In the genomic region with DNA sequence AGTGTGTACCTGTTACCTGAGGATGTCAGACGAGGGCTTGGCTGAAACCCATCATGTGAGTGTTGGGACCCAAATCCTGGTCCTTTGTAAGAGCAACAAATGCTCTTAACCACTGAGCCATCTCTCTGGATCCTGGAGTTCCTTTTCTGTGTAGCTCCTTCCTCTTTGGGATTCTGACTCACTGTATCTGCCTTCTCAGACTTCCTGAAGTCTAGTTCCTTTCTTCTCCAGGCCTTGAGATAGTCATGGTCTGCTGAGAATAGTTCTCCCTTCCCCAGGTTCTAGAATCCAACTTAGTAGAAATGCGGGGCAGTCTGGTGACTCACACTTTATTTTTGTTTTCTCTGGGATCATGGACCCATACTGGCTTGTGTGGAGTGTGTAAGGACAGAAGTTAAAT, we compare ENCODE assay signal across 28 mouse cellular contexts. TPM values are rescaled to one million over a fixed set of nuclear protein-coding genes. Genes with fewer than 3 reads are reported as not detected.
DNase-seq lines count a peak whose midpoint lies in the region; TF ChIP-seq lines count a peak whose summit lies in the region.
"Had no signal": no experiment of that assay in that cellular context is flagged by ENCODE, and none has a peak within 500 bp of the region (broad histone marks: within the 10 kb centered on the region; RNA-seq: fewer than 3 reads in every experiment).

No protein-coding gene starts in this region.

- no peaks in the 10 kb centered on the region for H3K79me2 ChIP-seq in macrophage (ENCODE audit: inconsistent target)

- no peak for TF ChIP-seq CTCF in bone marrow macrophage, adult 2 months (IDR thresholded peaks at IDR 0.05; ENCODE audit: low read depth, low read length)

- no peak for TF ChIP-seq POLR2A in bone marrow macrophage, adult 2 months (IDR thresholded peaks at IDR 0.05; ENCODE audit: borderline replicate concordance, low read depth, low read length)

- whole genome bisulfite sequencing in macrophage (ENCODE audit: missing documents), result 11% methylated on average over 2 of the region's 2 CpGs

- H3K4me1 ChIP-seq in bone marrow macrophage, adult 2 months (ENCODE audit: control insufficient read depth, insufficient read depth, low read length), result peaks cover 44% of the 10 kb centered on the region
- H3K4me1 ChIP-seq: embryonic facial prominence, embryonic 15.5 days; heart, embryonic 12.5 days; hindbrain, embryonic 15.5 days had no signal

- H3K36me3 ChIP-seq in macrophage (ENCODE audit: inconsistent target), result no peaks in the 10 kb centered on the region
- H3K36me3 ChIP-seq: embryonic facial prominence, embryonic 15.5 days; forebrain, embryonic 10.5 days; heart, embryonic 12.5 days; hindbrain, embryonic 15.5 days had no signal

- peak overlapping the region; percentile 59 for H3K27ac ChIP-seq in bone marrow macrophage, adult 2 months (ENCODE audit: insufficient read depth, low read depth, low read length)
- H3K27ac ChIP-seq in macrophage, result peak overlapping the region; percentile 58
- H3K27ac ChIP-seq: embryonic facial prominence, embryonic 15.5 days; forebrain, embryonic 10.5 days; gastrocnemius, adult 2 months; heart, adult 2 months; hindbrain, embryonic 15.5 days had no signal

- peak; percentile 1 for DNase-seq in heart, adult 8-10 months (ENCODE audit: low spot score)
- no peak for DNase-seq in heart, postnatal 4 days
- no peak for DNase-seq in yolk sac, embryonic 10.5 days (ENCODE audit: low spot score)
- DNase-seq in frontal cortex, postnatal 14 days (ENCODE audit: low spot score in 2 of 2), result no peak
- no peak for DNase-seq in right cerebral cortex, adult 18-20 months
- DNase-seq: adrenal gland, postnatal 10 days; cerebellum, adult 2 months; cerebellum, postnatal 10 days; embryo, embryonic 11 days; gastrocnemius, adult 2 months; heart, adult 2 months had no signal

- no peak overlapping the region for H3K4me3 ChIP-seq in bone marrow macrophage, adult 2 months (ENCODE audit: insufficient read depth, low read length)
- H3K4me3 ChIP-seq in macrophage (ENCODE audit: inconsistent target), result no peak overlapping the region
- H3K4me3 ChIP-seq: embryonic facial prominence, embryonic 15.5 days; erythroblast, embryonic 14.5 days; forebrain, embryonic 10.5 days; gastrocnemius, adult 2 months; heart, adult 2 months; heart, embryonic 12.5 days; hindbrain, embryonic 15.5 days had no signal

RNA-seq across cellular contexts. Expression of gene Faiml, which starts 24.4 kb away (rescaled TPM):
- not detected for total RNA-seq in heart, adult 8-10 months (2022)
- total RNA-seq in heart, postnatal 4 days (2021), result not detected
- not detected in 2 replicates for polyA plus RNA-seq in bone marrow macrophage, adult 2 months (2012; ENCODE audit: insufficient read depth, insufficient read length, missing spikeins)
- total RNA-seq in macrophage (2018; cell fraction: chromatin; rRNA removed), result not detected
- total RNA-seq in macrophage (2018; cell fraction: cytosol; rRNA removed), result not detected
- not detected for total RNA-seq in macrophage (2018; cell fraction: nucleus; rRNA removed)
- polyA plus RNA-seq in macrophage (2018), result not detected in 3 replicates
- total RNA-seq: adrenal gland, postnatal 10 days; adrenal gland, postnatal 4 days; gastrocnemius, adult 2 months; gastrocnemius, postnatal 4 days; heart, adult 2 months; heart, postnatal 25 days had no signal
- polyA plus RNA-seq: C2C12; cerebellum, adult 2 months; embryonic facial prominence, embryonic 11.5 days; embryonic facial prominence, embryonic 15.5 days; erythroblast, embryonic 14.5 days; forebrain, embryonic 10.5 days; forebrain, embryonic 16.5 days; frontal cortex, adult 2 months; heart, adult 2 months; heart, embryonic 12.5 days; heart, embryonic 16.5 days; hindbrain, embryonic 11.5 days; hindbrain, embryonic 15.5 days; intestine, embryonic 16.5 days had no signal

RNA-seq across cellular contexts. Expression of gene Cep70, which starts 30.5 kb away (rescaled TPM):
- 10 to 100 TPM in 1 of 4 experiments, 1 to 10 TPM in 3; 5.4 to 12.6 (median 6.7) TPM for total RNA-seq in heart, adult 8-10 months (2022)
- total RNA-seq in heart, postnatal 4 days (2021), result 10 to 100 TPM; 12.7 to 13.9 TPM
- polyA plus RNA-seq in bone marrow macrophage, adult 2 months (2012; ENCODE audit: insufficient read depth, insufficient read length, missing spikeins), result 19.3 and 21.8 TPM in 2 replicates
- total RNA-seq in macrophage (2018; cell fraction: chromatin; rRNA removed), result 100 to 1,000 TPM in 5 of 26 experiments, 10 to 100 TPM in 21; 21.2 to 112 (median 72.9) TPM
- total RNA-seq in macrophage (2018; cell fraction: cytosol; rRNA removed), result 10 to 100 TPM in 19 of 26 experiments, 1 to 10 TPM in 7; 6.4 to 14.3 (median 10.7) TPM
- total RNA-seq in macrophage (2018; cell fraction: nucleus; rRNA removed), result 10 to 100 TPM; 17.3 to 68.1 (median 37.4) TPM
- 10.3 to 14.1 TPM (median 11.1 TPM) in 3 replicates for polyA plus RNA-seq in macrophage (2018)
